Mouse (Mus musculus) intestine, postnatal 0 days (tissue): ENCODE results near the gene St3gal3. TPM values are rescaled to one million over a fixed set of nuclear protein-coding genes. Genes with fewer than 3 reads are reported as not detected.

Experiments used
- ATAC-seq: fragments of 200-750 bp; cut with Nextera tagmentation; 2 replicates; pipeline ENCODE4 v1.8.0; 2017; ENCODE audit warnings: mild to moderate bottlenecking, moderate TSS enrichment, moderate library complexity
- H3K27ac ChIP-seq: fragments of 300-500 bp; sonication (generic); 2 replicates; pipeline ENCODE4 v1.5.1; 2014; ENCODE audit warnings: mild to moderate bottlenecking, low read depth, low read length, moderate library complexity
- H3K27me3 ChIP-seq: fragments of 300-500 bp; sonication (generic); replicated peaks from 2 replicates; pipeline ENCODE4 v1.6.1; 2014; ENCODE audit warnings: low read length, mixed read lengths; ENCODE audit not compliant: control insufficient read depth, insufficient read depth
- H3K36me3 ChIP-seq: fragments of 300-500 bp; sonication (generic); 2 replicates; pipeline ENCODE4 v1.6.1; 2014; ENCODE audit warnings: mild to moderate bottlenecking, moderate library complexity; ENCODE audit not compliant: control insufficient read depth, insufficient read depth
- H3K4me1 ChIP-seq: fragments of 300-500 bp; sonication (generic); replicated peaks from 2 replicates; pipeline ENCODE4 v1.6.1; 2014; ENCODE audit warnings: antibody characterized with exemption, low read length, mixed read lengths; ENCODE audit not compliant: control insufficient read depth, insufficient read depth
- H3K4me2 ChIP-seq: fragments of 300-500 bp; sonication (generic); replicated peaks from 2 replicates; pipeline ENCODE4 v1.6.1; 2014; ENCODE audit warnings: low read depth, mild to moderate bottlenecking, moderate library complexity
- H3K4me3 ChIP-seq: fragments of 300-500 bp; sonication (generic); 2 replicates; pipeline ENCODE4 v1.5.1; 2014; ENCODE audit warnings: low read depth, low read length
- H3K9ac ChIP-seq: fragments of 300-500 bp; sonication (generic); 2 replicates; pipeline ENCODE4 v1.6.1; 2014; ENCODE audit warnings: mild to moderate bottlenecking, low read depth, low read length
- H3K9me3 ChIP-seq: fragments of 300-500 bp; sonication (generic); 2 replicates; pipeline ENCODE4 v1.6.1; 2016; ENCODE audit warnings: mixed run types; ENCODE audit not compliant: control insufficient read depth
- CTCF ChIP-seq: sonication (generic); IDR thresholded peaks from 2 replicates; pipeline ENCODE4 v1.5.1; 2016; ENCODE audit warnings: low read depth, mild to moderate bottlenecking, control low read depth, antibody characterized with exemption, moderate library complexity
- WGBS: fragments of 180-500 bp; shearing (Covaris S2); extraction: QIAGEN DNeasy Blood & Tissue Kit; methylation state at CpG from one replicate; pipeline ENCODE4 v1.1.7; 2014; 5-methylcytosine and 5-hydroxymethylcytosine counted together
- polyA plus RNA-seq: library from polyadenylated mRNA; unstranded; fragments of >200 nt; fragmentation: Nextera tagmentation; extraction: Ambion mirVana; gene quantifications from 2 replicates; pipeline ENCODE4 v1.2.1, GENCODE M21; 2015

St3gal3 gene
- polyA plus RNA-seq, 1 experiment from 2014 or later: 15.6 TPM

GRCm38 (mm10) chr4:118144324-118144723 lies 9.6 kb upstream of the St3gal3 start:
- Histone ChIP-seq H3K9ac (no peak overlapping the region), H3K4me3 (no peak overlapping the region), H3K27ac (peak overlapping the region; percentile 35), H3K4me1 (no peaks in the 10 kb centered on the region), H3K27me3 (no peaks in the 10 kb centered on the region), H3K4me2 (no peak overlapping the region), H3K36me3 (peaks cover 96% of the 10 kb centered on the region), H3K9me3 (no peaks in the 10 kb centered on the region)
- TF ChIP-seq CTCF: no peak
- ATAC-seq: no peak
- WGBS: 72% methylated on average over 9 of the region's 9 CpGs

GRCm38 (mm10) chr4:118143679-118144078 lies 9.0 kb upstream of the St3gal3 start:
- WGBS: 66% methylated on average over 7 of the region's 7 CpGs
- Histone ChIP-seq H3K4me2 (no peak overlapping the region), H3K9ac (no peak overlapping the region), H3K4me1 (no peaks in the 10 kb centered on the region), H3K36me3 (peaks cover 92% of the 10 kb centered on the region), H3K27ac (peak overlapping the region; percentile 7; the same call in 1 of the 2 replicates), H3K9me3 (no peaks in the 10 kb centered on the region), H3K27me3 (no peaks in the 10 kb centered on the region), H3K4me3 (no peak overlapping the region)
- ATAC-seq: peak; percentile 63
- TF ChIP-seq CTCF: no peak

GRCm38 (mm10) chr4:118141511-118141910 lies 6.8 kb upstream of the St3gal3 start:
- TF ChIP-seq CTCF: no peak
- H3K36me3 ChIP-seq: peaks cover 90% of the 10 kb centered on the region
- WGBS: 94% methylated on average over 5 of the region's 5 CpGs

GRCm38 (mm10) chr4:118138891-118139290 lies 4.2 kb upstream of the St3gal3 start:
- Histone ChIP-seq H3K4me1 (0 out of 2 replicates have a peak, but pooled peaks cover under 1% of the 10 kb centered on the region), H3K27me3 (no peaks in the 10 kb centered on the region), H3K4me3 (no peak overlapping the region), H3K9me3 (no peaks in the 10 kb centered on the region), H3K9ac (no peak overlapping the region), H3K27ac (no peak overlapping the region), H3K4me2 (no peak overlapping the region), H3K36me3 (peaks cover 69% of the 10 kb centered on the region)
- WGBS: 72% methylated on average over 5 of the region's 5 CpGs
- no peak for ATAC-seq
- no peak for TF ChIP-seq CTCF

More at GRCm38 (mm10) chr4:118141511-118141910, 6.8 kb upstream of the St3gal3 start:
- no peak for ATAC-seq
- Histone ChIP-seq H3K4me2 (no peak overlapping the region), H3K9me3 (no peaks in the 10 kb centered on the region), H3K27ac (no peak overlapping the region; the same call in 1 of the 2 replicates), H3K4me3 (no peak overlapping the region), H3K4me1 (no peaks in the 10 kb centered on the region), H3K27me3 (no peaks in the 10 kb centered on the region), H3K9ac (no peak overlapping the region)

DNA sequence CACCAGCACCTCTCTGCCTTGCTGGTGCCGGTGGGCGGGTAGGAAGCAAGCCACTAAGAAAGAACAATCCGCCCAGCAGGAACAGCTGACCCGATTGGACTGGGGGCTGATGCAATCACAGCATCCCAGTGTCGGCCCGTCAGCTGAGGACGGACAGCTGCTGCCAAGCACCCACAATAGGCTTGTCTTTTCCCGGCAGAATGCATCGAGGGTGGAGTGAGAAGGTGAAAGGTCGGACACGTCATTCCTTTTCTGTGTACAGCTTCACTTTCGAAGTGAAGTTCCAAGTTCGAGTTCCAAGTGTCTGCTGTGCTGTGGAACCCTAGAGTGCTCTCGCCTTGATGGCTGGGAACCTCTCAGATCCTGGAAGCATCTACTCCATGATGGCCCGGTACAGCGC lies 3.1 kb upstream of the St3gal3 start:
- Histone ChIP-seq H3K4me2 (no peak overlapping the region), H3K9ac (no peak overlapping the region), H3K27me3 (no peaks in the 10 kb centered on the region), H3K4me3 (no peak overlapping the region), H3K4me1 (peaks cover 6% of the 10 kb centered on the region; the same call in 1 of the 2 replicates), H3K27ac (no peak overlapping the region), H3K36me3 (peaks cover 59% of the 10 kb centered on the region), H3K9me3 (no peaks in the 10 kb centered on the region)
- no peak for ATAC-seq
- WGBS: 87% methylated on average over 16 of the region's 16 CpGs
- TF ChIP-seq CTCF: no peak

DNA sequence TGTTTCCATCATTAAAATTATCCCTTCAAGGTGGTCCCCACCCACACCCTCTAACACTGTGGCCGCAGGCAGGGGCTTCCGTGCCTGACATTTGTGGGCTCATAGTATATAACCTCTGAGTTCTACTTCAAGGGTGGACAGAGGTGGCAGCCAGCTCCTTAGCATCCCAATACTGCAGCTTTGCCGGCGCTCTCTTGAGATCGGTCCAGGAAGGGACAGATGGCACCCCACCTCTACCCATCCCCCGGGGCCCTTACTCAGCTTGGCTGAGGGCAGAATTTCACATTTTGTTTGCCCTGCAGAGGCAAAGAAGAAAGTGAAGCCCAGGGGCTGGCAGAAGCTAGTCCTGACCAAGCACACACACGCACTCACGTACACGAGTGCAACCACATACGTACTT lies 2.6 kb upstream of the St3gal3 start:
- WGBS: 91% methylated on average over 10 of the region's 10 CpGs
- Histone ChIP-seq H3K9ac (no peak overlapping the region), H3K36me3 (peaks cover 53% of the 10 kb centered on the region), H3K4me1 (peaks cover 6% of the 10 kb centered on the region; the same call in 1 of the 2 replicates), H3K4me2 (no peak overlapping the region), H3K9me3 (no peaks in the 10 kb centered on the region), H3K4me3 (no peak overlapping the region), H3K27me3 (no peaks in the 10 kb centered on the region), H3K27ac (no peak overlapping the region)
- TF ChIP-seq CTCF: no peak
- no peak for ATAC-seq

- peaks cover 34% of the 10 kb centered on the region for H3K36me3 ChIP-seq
- H3K9ac ChIP-seq: no peak overlapping the region
- no peaks in the 10 kb centered on the region for H3K9me3 ChIP-seq
- H3K4me2 ChIP-seq: peak overlapping the region; percentile 87
- no peak for ATAC-seq
- 94% methylated on average over 1 of the region's 1 CpGs for WGBS
- peak overlapping the region; percentile 93 for H3K4me3 ChIP-seq
- no peak overlapping the region; the same call in 1 of the 2 replicates for H3K27ac ChIP-seq
- H3K4me1 ChIP-seq: peaks cover 6% of the 10 kb centered on the region; the same call in 1 of the 2 replicates
- no peaks in the 10 kb centered on the region for H3K27me3 ChIP-seq
- no peak for TF ChIP-seq CTCF
Measured at GRCm38 (mm10) chr4:118135414-118135813, 700 bp upstream of the St3gal3 start.
